Mouse (Mus musculus) gastrocnemius, postnatal 36 days (tissue): ENCODE measurements around the gene Cpox. TPM values are rescaled to one million over a fixed set of nuclear protein-coding genes. Genes with fewer than 3 reads are reported as not detected.

Experiments used
- DNase-seq, 2 experiments: peaks; one replicate each; pipeline ENCODE4 v3.0.0; 2022
- intact Hi-C: fragments of 180-260 bp; cut with DNase I; formaldehyde crosslinking; loops from one replicate; pipeline ENCODE4 v1.15.1; 2025
- long read RNA-seq, 2 experiments: library from polyadenylated mRNA; stranded (forward); transcript quantifications; one replicate each; pipeline ENCODE4 v2.0.0; 2021
- total RNA-seq, 2 experiments: library from RNA; stranded (reverse); gene quantifications; 2 replicates each; pipeline ENCODE4 v1.2.3; 2021

Gene Cpox
- total RNA-seq: 10 to 100 TPM; 18.4 to 20.8 TPM
- long read RNA-seq, experiment 1, transcript Cpox-201 (7 exons, 3,097 nt): major isoform, 6 of 10 reads
- long read RNA-seq, experiment 1, partial matches to known transcripts: 0 of 10 reads
- long read RNA-seq, experiment 1, other reads (novel, unspliced or antisense): 4 of 10 reads
- long read RNA-seq, experiment 2, transcript Cpox-201 (7 exons, 3,097 nt): major isoform, 7 of 15 reads
- long read RNA-seq, experiment 2, partial matches to known transcripts: 0 of 15 reads
- long read RNA-seq, experiment 2, other reads (novel, unspliced or antisense): 8 of 15 reads

DNA sequence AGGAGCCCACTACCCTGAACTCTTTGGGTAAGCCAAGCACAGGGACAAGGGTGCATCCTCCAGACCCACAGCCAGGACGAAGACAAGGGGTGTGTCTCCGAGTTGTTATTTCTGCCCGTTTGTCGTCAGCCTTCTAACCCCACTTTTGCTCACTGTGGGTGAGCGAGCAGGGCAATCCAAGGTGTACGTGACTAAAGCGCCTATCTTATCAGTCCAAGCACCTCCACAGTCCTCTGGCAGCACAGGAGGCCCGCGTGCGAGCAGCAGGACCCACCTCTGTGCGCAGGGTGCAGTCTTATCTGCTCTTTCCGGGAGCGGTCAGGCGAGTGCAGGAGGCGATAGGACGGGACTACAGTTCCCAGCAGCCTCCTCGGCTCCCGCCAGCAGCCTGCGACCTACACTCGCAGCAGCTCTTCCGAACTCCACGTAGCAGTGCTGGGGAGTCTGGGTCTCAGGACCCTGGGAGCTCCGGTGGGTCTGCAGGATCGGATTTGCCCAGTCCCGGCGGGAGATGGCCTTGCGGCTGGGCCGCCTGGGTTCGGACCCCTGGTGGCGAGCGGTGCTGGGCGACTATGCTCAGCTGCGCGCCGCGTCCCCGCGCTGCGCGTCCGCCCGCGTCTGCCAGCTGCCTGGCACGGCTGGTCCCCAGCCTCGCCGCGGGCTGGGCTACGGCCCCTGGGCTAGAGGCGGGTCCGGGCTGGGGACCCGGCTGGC lies at the start of gene Cpox:
Gene Cpox (plus strand): TSS at position 376 of the 714 bp plus-strand sequence.
- DNase-seq: peak; percentile 66 to 73
- intact Hi-C loops: loop anchor here (5.0 kb wide), 1 partner anchor 62 kb away; no protein-coding TSS in a partner anchor

DNA sequence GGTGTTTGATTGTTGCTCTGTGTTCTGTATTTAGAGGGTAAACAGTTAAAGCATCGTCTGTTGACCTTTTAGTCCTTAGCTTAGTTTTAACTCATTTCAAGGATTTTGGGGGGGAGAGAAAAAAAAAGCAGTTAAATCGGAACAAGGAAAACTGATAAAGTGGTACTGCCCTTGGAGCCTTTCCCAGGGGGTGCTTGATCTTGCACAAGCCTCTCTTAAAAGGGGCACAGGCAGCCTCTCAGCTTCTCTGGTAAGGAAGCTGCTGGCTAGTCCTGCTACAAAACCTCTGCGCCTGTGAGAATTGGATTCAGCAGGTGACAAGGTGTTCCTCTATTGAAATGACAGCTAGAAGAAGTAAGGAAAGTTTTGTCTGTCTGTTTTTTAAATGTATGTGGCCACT lies 47.7 kb upstream of the Cpox start:
- intact Hi-C loops: loop anchor here (5.0 to 10.0 kb wide), 2 partner anchors 100 to 328 kb away; partner anchors contain the start of gene St3gal6
- DNase-seq: no peak

DNA sequence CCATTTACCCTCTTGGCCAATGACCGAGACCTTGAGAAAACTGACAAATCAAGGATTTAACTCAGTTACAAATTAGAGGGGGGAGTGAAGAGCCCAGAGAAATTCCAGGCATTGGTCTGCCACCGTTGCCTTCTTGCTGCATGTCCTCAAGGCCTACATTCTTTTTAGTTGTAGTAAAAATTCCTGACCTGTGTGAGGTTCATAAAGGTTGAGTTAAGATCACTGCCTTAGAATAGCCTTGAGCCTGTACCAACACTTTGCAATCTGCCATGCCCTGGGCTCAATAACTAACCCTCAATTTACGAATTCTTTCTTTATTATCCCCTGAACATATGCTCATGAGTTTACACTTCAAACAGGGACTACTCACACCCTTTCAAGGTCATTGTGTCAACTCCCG lies 47.0 kb upstream of the Cpox start:
- intact Hi-C loops: loop anchor here (5.0 to 10.0 kb wide), 2 partner anchors 101 to 328 kb away; partner anchors contain the start of gene St3gal6
- no peak for DNase-seq

DNA sequence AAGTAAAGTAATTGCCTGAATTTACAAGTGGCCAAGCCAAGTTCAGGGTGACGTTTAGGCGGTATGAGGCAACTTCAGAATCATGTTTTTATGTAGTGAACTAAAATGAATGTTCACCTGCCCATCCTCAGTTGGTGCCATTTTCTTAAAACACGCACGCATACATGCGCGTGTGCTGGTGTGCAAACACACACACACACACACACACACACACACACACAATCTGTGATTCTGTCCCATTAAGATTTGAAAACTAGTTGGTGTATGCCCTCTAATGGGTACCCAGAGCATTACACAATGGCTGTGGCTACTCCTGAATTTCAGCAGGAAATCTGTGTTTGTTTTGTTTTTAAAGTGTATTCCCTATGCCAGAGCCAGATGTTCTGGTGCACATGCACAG lies 46.1 kb upstream of the Cpox start:
- DNase-seq: no peak
- intact Hi-C loops: loop anchor here (2.0 to 10.0 kb wide), 4 partner anchors 102 to 329 kb away; partner anchors contain the start of gene St3gal6

DNA sequence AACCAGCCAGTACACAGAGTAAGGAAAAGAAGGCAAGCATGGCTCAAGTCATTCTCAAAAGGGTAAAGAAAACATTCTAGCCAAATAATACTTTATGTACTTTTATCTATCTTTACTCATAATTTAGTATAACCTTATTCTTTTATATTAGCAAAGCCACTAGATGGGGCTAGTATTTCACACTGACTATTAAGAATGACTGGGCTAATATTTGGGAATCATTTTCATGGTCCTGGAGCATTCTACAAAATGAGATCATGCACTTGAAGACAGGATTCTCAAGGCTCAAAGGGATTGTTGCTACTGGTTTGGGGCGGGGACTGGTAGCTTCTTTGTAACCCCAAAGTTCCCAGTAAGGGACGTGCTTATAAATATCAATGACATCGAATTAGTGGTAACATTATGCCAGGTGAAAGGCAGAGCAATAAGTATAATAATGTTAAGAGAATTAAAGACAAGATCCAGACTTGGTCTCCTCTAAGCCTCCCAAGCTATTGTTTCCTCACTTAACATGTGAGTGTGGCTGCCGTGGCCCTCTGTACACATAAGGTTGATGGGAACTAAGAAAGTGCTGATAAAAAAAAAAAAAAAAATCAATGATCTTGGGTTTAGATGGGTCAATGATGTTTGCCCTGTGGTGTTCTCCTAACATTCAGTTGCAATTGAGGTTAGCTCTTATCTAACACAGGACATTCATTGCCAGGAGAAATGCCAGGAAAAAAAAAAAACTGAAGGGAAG lies 42.3 kb upstream of the Cpox start:
- intact Hi-C loops: loop anchor here (5.0 to 10.0 kb wide), 2 partner anchors 125 to 333 kb away; no protein-coding TSS in a partner anchor
- no peak for DNase-seq

DNA sequence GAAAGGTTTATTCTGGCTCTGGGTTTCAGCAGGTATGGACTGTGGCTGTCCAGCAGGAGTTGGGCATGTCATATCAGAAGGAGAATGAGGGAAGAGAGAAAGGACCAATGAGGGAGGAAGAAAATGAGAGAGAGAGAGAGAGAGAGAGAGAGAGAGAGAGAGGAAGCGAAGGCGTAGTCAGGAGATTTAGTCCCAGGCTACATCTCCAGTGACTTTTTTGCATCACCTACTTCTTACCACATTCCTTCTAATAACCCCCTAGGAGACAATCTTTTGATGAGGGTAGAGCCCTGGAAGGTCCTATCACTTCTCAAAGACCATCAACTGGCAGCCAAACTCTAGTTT lies 41.8 kb upstream of the Cpox start:
- intact Hi-C loops: loop anchor here (5.0 to 10.0 kb wide), 2 partner anchors 124 to 334 kb away; no protein-coding TSS in a partner anchor

DNA sequence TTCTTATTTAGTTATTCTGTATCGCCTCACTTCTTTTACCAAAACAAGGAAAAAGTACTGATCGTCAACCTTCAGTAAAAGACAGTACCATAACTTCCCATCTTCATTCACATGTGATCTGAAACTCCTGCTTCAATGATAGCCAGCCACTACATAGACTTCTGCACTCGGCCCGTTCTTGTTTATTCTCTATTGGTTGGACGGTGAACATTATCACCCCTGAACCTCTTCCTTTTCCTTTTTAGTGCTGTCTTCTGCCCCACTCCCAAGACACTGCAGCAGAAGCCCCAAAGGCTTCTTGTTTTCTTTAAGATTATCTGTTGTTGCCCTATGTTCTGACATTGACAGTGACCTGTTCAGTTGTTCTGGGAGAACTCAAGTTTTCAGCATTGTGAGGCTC lies 41.1 kb upstream of the Cpox start:
- intact Hi-C loops: loop anchor here (5.0 to 10.0 kb wide), 2 partner anchors 123 to 334 kb away; no protein-coding TSS in a partner anchor
- no peak for DNase-seq

More for the DNA sequence above, 41.8 kb upstream of the Cpox start:
- DNase-seq: no peak

DNA sequence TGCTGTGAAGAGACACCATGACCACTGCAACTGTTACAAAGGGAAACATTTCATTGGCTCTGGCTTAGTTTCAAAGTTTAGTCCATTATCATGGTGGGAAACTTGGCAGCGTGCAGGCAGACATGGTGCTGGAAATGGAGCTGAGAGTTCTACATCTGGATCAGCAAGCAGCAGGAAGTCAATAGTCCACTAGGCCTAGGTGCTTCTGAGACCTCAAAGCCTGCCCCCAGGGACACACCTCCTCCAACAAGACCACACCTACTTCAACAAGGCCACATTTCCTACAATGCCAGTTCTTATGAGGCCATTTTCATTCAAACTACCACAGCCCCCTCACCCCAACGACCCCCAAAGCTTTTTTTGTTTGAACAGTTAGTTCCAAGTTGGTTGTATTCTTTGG lies 40.4 kb upstream of the Cpox start:
- intact Hi-C loops: loop anchor here (5.0 to 10.0 kb wide), 2 partner anchors 123 to 335 kb away; no protein-coding TSS in a partner anchor
- no peak for DNase-seq

DNA sequence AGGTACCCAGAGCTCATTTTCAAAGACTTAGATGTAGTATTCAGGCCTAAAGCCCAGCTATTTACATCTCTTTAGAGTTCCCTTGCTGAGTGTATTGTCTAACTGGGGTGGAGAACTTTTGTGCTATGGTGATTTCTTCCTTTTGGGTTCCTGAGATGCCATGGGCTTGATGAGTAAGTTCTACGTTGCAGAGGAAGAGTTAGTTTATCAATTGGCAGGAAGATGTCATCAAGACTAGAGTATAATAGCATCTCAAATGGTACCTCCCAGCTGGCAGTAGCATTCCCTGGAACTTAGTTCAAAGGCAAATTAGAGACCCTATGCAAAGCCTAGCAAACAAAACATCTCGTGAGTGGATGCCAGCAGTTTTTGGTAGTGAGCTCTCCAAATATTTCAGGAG lies 34.2 kb upstream of the Cpox start:
- DNase-seq: no peak
- intact Hi-C loops: no loop called here

DNA sequence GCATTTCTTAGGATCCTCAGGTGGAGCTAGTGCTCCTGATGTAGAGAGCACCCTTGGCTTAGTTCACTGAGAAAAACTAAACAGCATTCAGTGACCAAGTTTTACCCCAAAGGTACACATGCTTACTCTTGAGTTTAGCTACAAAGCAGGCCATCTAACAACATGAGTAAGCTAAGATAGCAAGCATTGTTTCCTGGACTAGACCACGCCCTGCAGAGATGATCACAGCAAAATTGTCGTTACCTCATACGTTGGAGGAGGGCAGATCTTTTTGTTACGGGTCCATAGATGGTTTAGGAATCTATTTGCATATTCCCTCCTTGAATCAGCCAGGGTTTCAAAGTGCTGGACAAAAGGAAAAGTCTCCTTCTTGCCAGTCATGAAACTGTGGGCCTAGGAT lies 32.6 kb upstream of the Cpox start:
- intact Hi-C loops: no loop called here
- DNase-seq: no peak

DNA sequence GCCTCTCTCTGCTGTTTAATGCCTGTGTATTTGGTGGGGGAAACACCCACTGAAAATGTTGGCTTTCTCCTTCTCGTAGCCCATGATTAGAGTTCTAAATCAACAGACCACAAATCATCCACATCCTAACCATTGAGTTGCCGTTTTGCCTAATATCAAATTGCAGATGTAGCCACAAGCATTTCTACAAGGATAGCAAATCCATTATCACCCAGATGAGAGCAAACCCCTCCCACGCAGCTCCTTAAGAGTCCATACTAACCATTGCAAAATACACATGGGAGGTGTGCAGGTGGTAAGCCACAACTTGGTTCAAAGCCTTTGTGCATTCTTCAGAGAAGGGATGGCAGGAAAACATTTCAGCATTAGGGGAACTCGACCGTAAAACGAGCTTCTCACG lies 32.1 kb upstream of the Cpox start:
- no peak for DNase-seq
- intact Hi-C loops: no loop called here

DNA sequence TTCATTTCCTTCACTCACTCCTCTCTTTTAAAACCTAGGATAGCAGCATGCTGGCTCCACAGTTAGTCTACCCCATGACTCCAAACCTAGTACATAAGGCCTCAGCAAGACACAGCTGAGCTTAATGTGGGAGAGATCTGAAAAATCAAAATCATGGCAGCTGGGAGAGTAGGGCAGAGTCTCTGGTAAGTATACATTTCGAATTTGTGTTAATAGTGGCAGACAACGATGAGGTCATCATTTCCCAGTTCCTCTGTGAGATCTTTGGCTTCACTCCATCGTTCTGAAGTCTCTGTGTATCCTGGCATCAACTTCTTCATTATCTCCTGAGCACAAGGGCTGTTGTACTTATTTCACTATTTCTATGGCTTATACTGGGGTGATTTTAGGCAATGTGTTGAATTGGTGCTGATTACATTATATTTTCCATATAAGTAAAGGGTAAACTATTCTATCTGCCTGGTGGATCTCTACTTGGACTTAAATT lies 31.4 kb upstream of the Cpox start, which contains the start of gene E330017A01Rik:
Gene E330017A01Rik (minus strand): TSS at position 51 of the 487 bp plus-strand sequence.
- intact Hi-C loops: no loop called here
- DNase-seq: no peak

DNA sequence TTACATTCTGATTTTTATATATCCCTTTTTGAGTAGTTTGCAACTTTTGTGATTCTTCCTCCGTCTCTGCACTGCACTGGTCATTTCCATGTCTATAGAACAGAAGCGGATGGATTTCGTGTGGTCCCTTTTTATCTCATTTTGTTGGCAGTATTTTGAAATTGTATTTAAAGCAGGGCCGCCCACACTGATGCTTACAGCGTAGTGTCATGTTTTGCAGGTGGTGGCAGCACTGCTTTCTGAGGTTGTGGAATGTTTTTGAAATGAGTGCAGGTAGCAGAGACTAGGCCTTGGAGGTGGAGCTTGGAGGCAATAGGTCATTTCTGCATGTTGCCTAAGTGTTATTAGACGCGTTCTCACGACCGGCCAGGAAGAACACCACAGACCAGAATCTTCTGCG lies 20.1 kb upstream of the Cpox start:
- intact Hi-C loops: no loop called here
- DNase-seq: no peak

DNA sequence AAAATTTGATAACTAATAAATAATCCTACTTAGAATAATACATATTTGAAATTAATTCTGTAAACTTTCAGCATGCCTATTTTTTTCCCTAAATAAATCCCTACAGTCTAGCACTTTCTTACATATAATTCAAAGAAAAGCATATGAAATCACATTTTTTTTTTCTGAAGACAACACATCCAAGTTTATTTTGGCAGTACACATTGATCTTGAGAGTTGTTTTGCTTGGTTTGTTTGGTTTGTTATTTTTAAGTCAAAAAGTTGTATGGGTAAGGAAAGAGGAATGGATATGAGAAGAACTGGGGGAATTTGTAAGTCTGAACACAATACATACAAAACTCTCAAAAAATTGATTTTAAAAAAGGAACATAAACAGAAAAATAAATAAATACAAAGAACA lies 14.3 kb upstream of the Cpox start:
- intact Hi-C loops: no loop called here
- DNase-seq: no peak

DNA sequence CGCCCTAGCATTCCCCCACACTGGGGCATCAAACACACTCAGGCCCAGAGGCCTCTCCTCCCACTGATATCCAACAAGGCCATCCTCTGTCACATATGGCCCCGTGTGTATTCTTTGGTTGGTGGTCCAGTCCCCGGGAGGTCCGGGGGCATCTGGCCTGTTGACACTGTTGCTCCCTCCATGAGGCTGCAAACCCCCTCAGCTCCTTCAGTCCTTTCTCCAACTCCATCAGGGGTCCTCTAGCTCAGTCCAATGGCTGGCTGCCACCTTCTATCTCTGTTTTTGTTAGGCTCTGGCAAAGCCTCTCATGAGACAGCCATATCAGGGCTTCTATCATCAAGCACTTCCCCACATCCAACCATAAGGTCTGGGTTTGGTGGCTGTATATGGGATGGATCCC lies 13.6 kb upstream of the Cpox start:
- no peak for DNase-seq
- intact Hi-C loops: no loop called here

DNA sequence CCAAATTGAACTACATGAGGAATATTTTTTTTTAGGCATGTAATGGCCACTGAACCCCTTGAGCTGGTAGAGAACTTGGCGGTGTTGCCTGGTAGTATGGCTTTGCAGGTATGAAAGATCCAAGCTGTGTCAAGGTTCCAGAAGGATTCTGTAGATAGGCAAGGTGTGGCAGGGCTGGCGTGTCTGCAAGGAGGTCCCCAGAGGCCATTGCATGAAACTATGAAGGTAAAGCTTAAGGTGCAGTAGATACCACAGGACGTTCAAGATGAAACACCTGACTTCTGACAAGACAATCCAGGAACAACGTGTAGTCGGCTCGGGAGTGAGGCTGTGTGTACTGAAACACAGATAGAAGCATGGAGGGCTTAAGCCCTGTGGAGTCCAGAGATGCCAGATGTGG lies 11.4 kb upstream of the Cpox start:
- no peak for DNase-seq
- intact Hi-C loops: no loop called here

DNA sequence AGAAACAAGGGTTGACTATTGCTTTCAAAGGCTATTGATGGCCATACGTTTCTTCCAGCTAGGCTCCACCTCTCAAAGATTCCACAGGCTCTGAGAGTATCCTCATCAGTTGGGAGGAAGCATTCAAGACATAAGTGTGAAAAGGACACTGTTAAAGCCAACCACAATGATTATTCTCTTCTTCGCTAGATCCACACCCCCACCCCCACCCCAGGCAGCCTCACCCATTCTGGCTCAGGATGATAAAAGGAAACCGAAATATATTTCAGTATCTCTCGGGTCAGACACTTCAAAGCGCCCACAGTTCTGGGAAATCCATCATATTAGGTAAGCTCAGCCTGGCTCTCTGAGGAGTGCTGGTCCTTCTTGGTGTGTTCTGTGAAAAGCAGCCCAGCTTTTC lies 8.3 kb upstream of the Cpox start:
- DNase-seq: no peak
- intact Hi-C loops: loop anchor here (5.0 kb wide), 2 partner anchors 205 to 365 kb away; no protein-coding TSS in a partner anchor

DNA sequence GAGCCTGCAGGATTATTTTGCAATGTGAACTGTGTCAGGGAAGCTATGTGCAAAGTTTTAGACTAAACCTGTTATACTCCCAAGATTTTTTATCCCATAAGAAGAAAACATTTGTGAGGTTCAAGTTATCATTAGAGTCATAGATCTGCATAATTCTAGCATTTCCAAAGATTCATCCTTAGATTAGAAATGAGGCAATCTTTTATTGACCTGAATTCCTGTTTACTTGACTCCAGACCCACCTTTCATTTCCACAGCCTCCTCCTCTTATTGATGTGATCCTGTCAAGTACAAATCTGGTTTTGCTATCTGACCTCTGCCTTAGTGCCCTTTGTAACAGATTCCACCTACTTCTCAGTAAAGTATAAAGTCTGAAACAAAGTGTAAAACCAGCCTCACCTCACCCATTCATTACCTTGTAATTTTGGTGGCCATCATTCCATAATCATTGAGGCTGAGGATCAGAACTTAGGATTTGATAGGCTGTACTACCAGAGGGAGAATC lies 7.8 kb upstream of the Cpox start:
- intact Hi-C loops: loop anchor here (5.0 kb wide), 2 partner anchors 205 to 365 kb away; no protein-coding TSS in a partner anchor
- no peak for DNase-seq

DNA sequence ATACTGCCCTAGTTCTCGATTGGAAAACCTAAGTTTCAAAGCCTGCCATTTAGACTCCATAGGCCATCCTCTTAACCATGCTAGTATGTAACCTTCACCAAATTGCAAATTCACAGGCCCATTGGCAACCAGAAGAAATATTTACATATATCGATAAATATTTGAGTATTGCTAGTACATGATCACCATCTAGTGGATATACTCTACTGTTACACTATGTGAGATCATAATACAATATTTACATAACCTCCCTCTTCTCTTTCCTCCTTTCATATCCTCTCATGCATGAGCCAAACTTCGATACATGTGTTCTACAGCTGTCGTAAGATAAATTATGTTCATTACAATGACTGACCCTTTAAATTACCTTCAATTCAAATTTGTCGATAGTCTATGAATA lies 7.1 kb upstream of the Cpox start:
- no peak for DNase-seq
- intact Hi-C loops: loop anchor here (5.0 kb wide), 2 partner anchors 206 to 366 kb away; no protein-coding TSS in a partner anchor

DNA sequence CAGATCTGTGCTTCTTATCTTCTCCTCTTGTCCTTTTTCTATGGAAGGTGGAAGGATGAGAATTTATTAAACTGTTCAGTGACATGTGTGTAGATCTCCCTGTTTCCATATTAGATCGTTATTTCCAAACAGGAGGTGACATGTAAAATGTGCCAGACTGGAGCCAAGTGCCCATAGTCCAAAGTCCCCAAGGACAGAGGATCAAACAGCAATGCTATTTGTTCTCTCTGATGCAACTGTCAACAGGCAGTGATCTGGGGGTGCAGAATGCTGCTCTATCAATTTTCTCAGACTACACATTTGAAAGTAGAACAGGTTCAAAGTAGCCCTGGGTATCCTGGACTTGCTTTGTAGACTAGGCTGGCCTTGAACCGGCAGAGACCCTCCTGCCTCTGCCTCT lies 6.3 kb upstream of the Cpox start:
- no peak for DNase-seq
- intact Hi-C loops: loop anchor here (5.0 kb wide), 2 partner anchors 207 to 367 kb away; no protein-coding TSS in a partner anchor
